Mouse (Mus musculus): ENCODE data around the gene Cntn1. TPM values are rescaled to one million over a fixed set of nuclear protein-coding genes. Genes with fewer than 3 reads are reported as not detected.

Gene Cntn1
- 0.48 and 0.82 TPM in 2 replicates for polyA plus RNA-seq (2012; rRNA removed)

GRCm38 (mm10) chr15:92050996-92051352 lies at the start of gene Cntn1:
TSS of gene Cntn1 (plus strand) at chr15:92051165.
- no peak for DNase-seq (ENCODE audit: low read depth, low spot score)
- WGBS, result 3% methylated on average over 17 of the region's 17 CpGs

- no peak for DNase-seq (ENCODE audit: low read depth, low spot score)
- WGBS, result 83% methylated on average over 3 of the region's 3 CpGs
Observed at GRCm38 (mm10) chr15:92001431-92001830, 49.5 kb upstream of the Cntn1 start.

GRCm38 (mm10) chr15:92012165-92013083 lies 38.5 kb upstream of the Cntn1 start:
- 83% methylated on average over 8 of the region's 8 CpGs for WGBS
- DNase-seq (ENCODE audit: low read depth, low spot score), result no peak

- no peak for DNase-seq (ENCODE audit: low read depth, low spot score)
- WGBS, result 66% methylated on average over 1 of the region's 1 CpGs
Observed at GRCm38 (mm10) chr15:92034111-92034510, 16.9 kb upstream of the Cntn1 start.

- WGBS, result 86% methylated on average over 5 of the region's 5 CpGs
Observed at GRCm38 (mm10) chr15:92042538-92042937, 8.4 kb upstream of the Cntn1 start.

GRCm38 (mm10) chr15:92046042-92046441 lies 4.9 kb upstream of the Cntn1 start:
- no peak for DNase-seq (ENCODE audit: low read depth, low spot score)
- 90% methylated on average over 8 of the region's 8 CpGs for WGBS

More at GRCm38 (mm10) chr15:92042538-92042937, 8.4 kb upstream of the Cntn1 start:
- DNase-seq (ENCODE audit: low read depth, low spot score), result no peak

GRCm38 (mm10) chr15:92048031-92048430 lies 2.9 kb upstream of the Cntn1 start:
- DNase-seq (ENCODE audit: low read depth, low spot score), result no peak
- 56% methylated on average over 4 of the region's 4 CpGs for WGBS

- 83% methylated on average over 4 of the region's 4 CpGs for WGBS
- no peak for DNase-seq (ENCODE audit: low read depth, low spot score)
Observed at GRCm38 (mm10) chr15:92048531-92048930, 2.4 kb upstream of the Cntn1 start.

GRCm38 (mm10) chr15:92051353-92052132 lies 578 bp downstream of the Cntn1 start:
- WGBS, result 2% methylated on average over 35 of the region's 35 CpGs
- no peak for DNase-seq (ENCODE audit: low read depth, low spot score)

GRCm38 (mm10) chr15:92052133-92052463 lies 1.1 kb downstream of the Cntn1 start:
- WGBS, result 31% methylated on average over 4 of the region's 4 CpGs
- DNase-seq (ENCODE audit: low read depth, low spot score), result no peak

GRCm38 (mm10) chr15:92057553-92057952 lies 6.6 kb downstream of the Cntn1 start:
- no peak for DNase-seq (ENCODE audit: low read depth, low spot score)
- 87% methylated on average over 5 of the region's 5 CpGs for WGBS

GRCm38 (mm10) chr15:92060986-92061385 lies 10.0 kb downstream of the Cntn1 start:
- 50% methylated on average over 3 of the region's 3 CpGs for WGBS
- DNase-seq (ENCODE audit: low read depth, low spot score), result no peak

GRCm38 (mm10) chr15:92079416-92079815 lies 28.5 kb downstream of the Cntn1 start:
- DNase-seq (ENCODE audit: low read depth, low spot score), result no peak
- 65% methylated on average over 3 of the region's 3 CpGs for WGBS

GRCm38 (mm10) chr15:92085876-92086275 lies 34.9 kb downstream of the Cntn1 start:
- DNase-seq (ENCODE audit: low read depth, low spot score), result no peak
- WGBS, result 63% methylated on average over 1 of the region's 1 CpGs

- no peak for DNase-seq (ENCODE audit: low read depth, low spot score)
- 48% methylated on average over 6 of the region's 6 CpGs for WGBS
Observed at GRCm38 (mm10) chr15:92087691-92088286, 36.8 kb downstream of the Cntn1 start.

- WGBS, result 80% methylated on average over 6 of the region's 6 CpGs
- no peak for DNase-seq (ENCODE audit: low read depth, low spot score)
Observed at GRCm38 (mm10) chr15:92090787-92091186, 39.8 kb downstream of the Cntn1 start.

- no peak for DNase-seq (ENCODE audit: low read depth, low spot score)
- 74% methylated on average over 3 of the region's 3 CpGs for WGBS
Observed at GRCm38 (mm10) chr15:92092041-92092440, 41.1 kb downstream of the Cntn1 start.

- WGBS, result 57% methylated on average over 5 of the region's 5 CpGs
Observed at GRCm38 (mm10) chr15:92099410-92100174, 48.6 kb downstream of the Cntn1 start.

GRCm38 (mm10) chr15:92101956-92102355 lies 51.0 kb downstream of the Cntn1 start:
- WGBS, result 56% methylated on average over 9 of the region's 9 CpGs
- DNase-seq (ENCODE audit: low read depth, low spot score), result no peak

More at GRCm38 (mm10) chr15:92099410-92100174, 48.6 kb downstream of the Cntn1 start:
- no peak for DNase-seq (ENCODE audit: low read depth, low spot score)

- no peak for DNase-seq (ENCODE audit: low read depth, low spot score)
Observed at GRCm38 (mm10) chr15:92112455-92112854, 61.5 kb downstream of the Cntn1 start.

All from large intestine, adult 2 months (tissue).